10 mouse cellular contexts compared by ENCODE assay signal in genomic region chr1:86301221-86302091, GRCm38 (mm10). TPM values are rescaled to one million over a fixed set of nuclear protein-coding genes. Genes with fewer than 3 reads are reported as not detected.
DNase-seq lines count a peak whose midpoint lies in the region; ATAC-seq and TF ChIP-seq lines count a peak whose summit lies in the region.
"Had no signal": no experiment of that assay in that cellular context is flagged by ENCODE, and none has a peak within 500 bp of the region (broad histone marks: within the 10 kb centered on the region; RNA-seq: fewer than 3 reads in every experiment).

No protein-coding gene starts in this region.

- peaks cover 38% of the 10 kb centered on the region for H3K27me3 ChIP-seq in kidney, embryonic 15.5 days

- no peak overlapping the region for H3K9ac ChIP-seq in kidney, embryonic 15.5 days
- H3K9ac ChIP-seq: forebrain, embryonic 13.5 days; heart, embryonic 13.5 days had no signal

- peaks cover 26% of the 10 kb centered on the region for H3K4me1 ChIP-seq in kidney, embryonic 15.5 days
- no peaks in the 10 kb centered on the region for H3K4me1 ChIP-seq in cortical plate, adult 2 months (ENCODE audit: control insufficient read depth, insufficient read depth, low read length)

- TF ChIP-seq POLR2A in cortical plate, adult 2 months (IDR thresholded peaks at IDR 0.05; ENCODE audit: extremely low read depth, insufficient read depth, low read length) = no peak

- H3K27ac ChIP-seq in kidney, embryonic 15.5 days = no peak overlapping the region
- H3K27ac ChIP-seq in cortical plate, adult 2 months (ENCODE audit: insufficient read depth, low read length) = no peak overlapping the region
- H3K27ac ChIP-seq: forebrain, embryonic 13.5 days; heart, embryonic 13.5 days had no signal

- WGBS in kidney, embryonic 15.5 days = 55% methylated on average over 6 of the region's 6 CpGs

- TF ChIP-seq CTCF in cortical plate, adult 2 months (IDR thresholded peaks at IDR 0.05; ENCODE audit: extremely low read depth, insufficient read depth, low read length) = 0 out of 2 replicates have a peak, but pooled peaks have one; percentile 17

- ATAC-seq in kidney, embryonic 15.5 days (replicated peaks; ENCODE audit: low FRiP score) = no peak
- ATAC-seq in CD4-positive, CD25-positive, alpha-beta regulatory T cell, adult 4 months = peak; percentile 49
- ATAC-seq: forebrain, embryonic 13.5 days had no signal

- no peak overlapping the region for H3K4me2 ChIP-seq in kidney, embryonic 15.5 days
- H3K4me2 ChIP-seq: forebrain, embryonic 13.5 days; heart, embryonic 13.5 days had no signal

- H3K36me3 ChIP-seq in kidney, embryonic 15.5 days = 0 out of 2 replicates have a peak, but pooled peaks cover 9% of the 10 kb centered on the region
- H3K36me3 ChIP-seq: heart, embryonic 13.5 days had no signal

- no peak overlapping the region for H3K4me3 ChIP-seq in kidney, embryonic 15.5 days (replicated peaks)
- no peak overlapping the region for H3K4me3 ChIP-seq in cortical plate, adult 2 months (ENCODE audit: insufficient read depth, low read length)
- H3K4me3 ChIP-seq: forebrain, embryonic 13.5 days; heart, embryonic 13.5 days had no signal

- no peaks in the 10 kb centered on the region for H3K9me3 ChIP-seq in kidney, embryonic 15.5 days (replicated peaks)
- H3K9me3 ChIP-seq: forebrain, embryonic 13.5 days; heart, embryonic 13.5 days had no signal

- peak; percentile 25 to 58 for DNase-seq in kidney, postnatal 25 days
- peak; percentile 75 for DNase-seq in spleen, postnatal 36 days (ENCODE audit: low spot score in 2 of 2)
- no peak for DNase-seq in layer of hippocampus, postnatal 36 days
- DNase-seq in ovary, postnatal 14 days (ENCODE audit: low spot score) = no peak
- DNase-seq in adrenal gland, postnatal 14 days = no peak

RNA-seq across cellular contexts. Expression of gene B3gnt7, which starts 1.2 kb away (rescaled TPM):
- 7.5 and 7.8 TPM in 2 replicates for polyA plus RNA-seq in kidney, embryonic 15.5 days (2015; fragmentation: Nextera tagmentation; extraction: Ambion mirVana)
- not detected for polyA plus RNA-seq in CD4-positive, CD25-positive, alpha-beta regulatory T cell, adult 4 months (2017; shearing (Covaris generic))
- polyA plus RNA-seq in cortical plate, adult 2 months (2012; rRNA removed) = 1.3 and 1.5 TPM in 2 replicates
- 1 to 10 TPM; 1.2 to 1.6 TPM for total RNA-seq in layer of hippocampus, postnatal 36 days (2021)
- total RNA-seq in adrenal gland, postnatal 14 days (2021) = 0.19 and 0.56 TPM in 2 replicates

RNA-seq across cellular contexts. Expression of gene Ncl, which starts 57.7 kb away (rescaled TPM):
- 500 and 531 TPM in 2 replicates for polyA plus RNA-seq in kidney, embryonic 15.5 days (2015; fragmentation: Nextera tagmentation; extraction: Ambion mirVana)
- polyA plus RNA-seq in CD4-positive, CD25-positive, alpha-beta regulatory T cell, adult 4 months (2017; shearing (Covaris generic)) = 100 to 1,000 TPM; 304 to 334 TPM
- polyA plus RNA-seq in cortical plate, adult 2 months (2012; rRNA removed) = 103 and 113 TPM in 2 replicates
- total RNA-seq in layer of hippocampus, postnatal 36 days (2021) = 100 to 1,000 TPM; 136 to 137 TPM
- total RNA-seq in adrenal gland, postnatal 14 days (2021) = 330 and 396 TPM in 2 replicates

Comparison
In these comparisons a context has a peak if more than half of its experiments do, and no peak if none do; other contexts are left out.
1. DNase-seq: peak in kidney, postnatal 25 days (2 of 2) and spleen, postnatal 36 days (2 of 2); none in layer of hippocampus, postnatal 36 days (0 of 2), ovary, postnatal 14 days (single experiment) and adrenal gland, postnatal 14 days (single experiment).